Mouse (Mus musculus) MEL-GATA-1-ER (cell line): ENCODE data around the gene Gzmk.

Source experiments
- DNase-seq: peaks from one replicate; pipeline ENCODE4 v3.0.0-alpha.2; 2012; ENCODE audit warnings: low read depth; ENCODE audit errors: extremely low read depth

The Gzmk gene

GRCm38 (mm10) chr13:113203146-113203545 lies 22.6 kb downstream of the Gzmk start:
- no peak for DNase-seq

DNA sequence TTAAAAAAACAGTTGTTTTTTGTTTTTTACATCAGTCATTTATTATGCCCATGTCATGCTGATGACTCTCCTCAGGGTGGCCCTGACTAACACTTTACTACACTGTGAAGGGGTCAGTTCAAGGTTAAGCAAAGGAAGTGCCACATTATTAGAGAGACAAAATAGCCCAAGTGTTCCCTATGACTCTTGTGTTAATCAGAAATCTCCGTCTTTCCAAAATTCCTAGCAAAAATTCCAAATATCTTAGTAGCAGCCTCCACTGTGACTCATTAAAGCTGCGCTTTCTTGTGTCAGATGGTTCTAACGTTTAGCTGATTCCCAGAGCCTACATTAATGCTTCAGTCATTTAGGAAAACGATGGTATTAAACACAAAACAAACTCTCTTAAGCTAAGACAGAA lies 23.5 kb downstream of the Gzmk start:
- DNase-seq = no peak

GRCm38 (mm10) chr13:113201631-113202030 lies 24.1 kb downstream of the Gzmk start:
- DNase-seq = no peak

GRCm38 (mm10) chr13:113200726-113201125 lies 25.0 kb downstream of the Gzmk start:
- DNase-seq = no peak

DNA sequence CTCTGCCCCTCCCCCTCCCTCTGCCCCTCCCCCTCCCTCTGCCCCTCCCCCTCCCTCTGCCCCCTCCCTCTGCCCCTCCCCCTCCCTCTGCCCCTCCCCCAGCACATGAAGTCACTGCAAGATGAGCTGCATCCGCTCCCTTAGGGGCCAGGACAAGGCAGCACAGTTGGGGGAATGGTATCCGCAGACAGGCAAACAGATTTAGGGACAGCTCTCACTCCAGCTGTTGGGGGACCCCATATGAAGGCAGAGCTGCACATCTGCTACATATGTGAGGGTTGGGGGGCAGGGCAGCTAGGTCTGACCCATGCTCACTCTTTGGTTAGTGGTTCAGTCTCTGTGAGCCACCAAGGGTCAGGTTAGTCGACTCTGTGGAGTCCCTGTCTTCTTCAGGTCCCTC lies 26.4 kb downstream of the Gzmk start:
- no peak for DNase-seq

GRCm38 (mm10) chr13:113197872-113198502 lies 27.7 kb downstream of the Gzmk start:
- no peak for DNase-seq

GRCm38 (mm10) chr13:113196808-113197674 lies 28.7 kb downstream of the Gzmk start:
- DNase-seq = no peak

DNA sequence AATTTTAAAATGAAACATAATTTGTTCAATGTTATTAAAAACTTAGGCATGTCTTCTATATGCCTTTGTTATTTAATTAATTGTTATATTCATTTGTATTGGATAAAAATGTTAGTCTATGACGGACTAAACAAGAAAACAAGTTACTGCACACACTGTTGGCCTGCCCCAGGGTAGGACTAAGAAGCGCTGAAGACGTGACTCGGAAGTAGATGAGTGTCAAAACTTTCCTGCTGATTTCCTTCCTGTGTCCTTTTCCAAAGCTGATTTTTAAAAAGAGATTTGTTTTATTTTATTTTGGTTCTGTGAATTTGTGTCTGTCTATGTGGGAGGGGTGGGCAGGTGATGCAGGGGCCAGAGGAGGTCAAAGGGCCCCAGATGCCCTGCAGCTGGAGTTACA lies 42.0 kb downstream of the Gzmk start:
- no peak for DNase-seq

DNA sequence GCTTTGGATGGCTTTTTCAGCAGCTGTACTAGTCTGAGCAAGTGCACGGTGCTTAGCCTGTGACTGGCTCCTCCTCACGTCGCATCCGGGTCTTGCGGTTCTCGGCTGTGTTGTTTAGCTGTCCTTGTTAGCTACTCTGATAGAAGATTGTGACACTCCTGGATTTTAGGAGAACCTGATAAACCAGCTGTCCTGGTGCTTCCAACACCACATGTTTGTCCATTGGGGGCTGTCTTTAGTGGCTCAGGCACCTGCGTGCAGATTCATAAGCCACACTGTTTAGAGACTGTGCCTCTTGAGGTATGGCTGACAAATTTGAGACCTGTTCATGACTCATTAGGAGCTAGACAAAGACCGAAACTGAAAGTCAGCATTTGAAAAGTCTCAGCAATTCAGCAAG lies 42.4 kb downstream of the Gzmk start:
- no peak for DNase-seq

DNA sequence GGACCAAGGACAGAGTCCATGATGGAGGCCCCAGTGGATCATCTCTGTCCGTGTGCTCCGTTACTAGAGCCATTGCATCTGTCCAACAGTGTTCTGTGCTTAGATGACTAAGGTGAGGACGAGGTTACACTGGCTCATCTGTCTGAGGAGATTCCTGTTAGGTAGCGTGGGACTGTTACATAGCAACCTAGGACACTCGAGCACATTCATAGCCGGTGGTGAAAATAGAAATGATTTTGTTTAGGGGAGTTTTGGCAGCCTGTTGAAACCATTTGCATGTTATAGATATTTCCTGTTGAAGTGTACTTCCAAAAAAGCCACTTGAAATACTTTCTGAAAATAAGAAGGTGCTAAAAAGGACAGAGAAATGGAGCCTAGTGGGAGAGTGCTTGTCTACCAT lies 51.5 kb downstream of the Gzmk start:
- DNase-seq = no peak

DNA sequence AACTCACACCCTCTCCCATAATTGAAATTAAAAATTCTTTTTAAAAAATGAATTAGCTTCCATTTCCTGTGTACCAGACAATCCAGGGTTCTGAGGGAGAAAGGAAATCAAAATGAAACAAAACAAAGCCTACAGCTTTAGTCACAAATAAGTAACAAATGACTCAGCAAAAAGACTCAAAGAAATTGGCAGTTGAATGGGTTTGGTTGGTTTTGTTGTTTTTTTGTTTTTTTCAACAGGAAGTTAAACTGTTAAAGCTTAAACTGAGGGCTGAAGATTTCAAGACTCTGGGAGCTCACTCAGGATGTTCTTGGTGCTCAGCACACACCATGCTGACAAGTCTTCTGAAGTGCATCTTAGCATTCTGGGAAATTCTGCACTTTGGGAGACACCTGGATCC lies 55.5 kb downstream of the Gzmk start:
- no peak for DNase-seq

DNA sequence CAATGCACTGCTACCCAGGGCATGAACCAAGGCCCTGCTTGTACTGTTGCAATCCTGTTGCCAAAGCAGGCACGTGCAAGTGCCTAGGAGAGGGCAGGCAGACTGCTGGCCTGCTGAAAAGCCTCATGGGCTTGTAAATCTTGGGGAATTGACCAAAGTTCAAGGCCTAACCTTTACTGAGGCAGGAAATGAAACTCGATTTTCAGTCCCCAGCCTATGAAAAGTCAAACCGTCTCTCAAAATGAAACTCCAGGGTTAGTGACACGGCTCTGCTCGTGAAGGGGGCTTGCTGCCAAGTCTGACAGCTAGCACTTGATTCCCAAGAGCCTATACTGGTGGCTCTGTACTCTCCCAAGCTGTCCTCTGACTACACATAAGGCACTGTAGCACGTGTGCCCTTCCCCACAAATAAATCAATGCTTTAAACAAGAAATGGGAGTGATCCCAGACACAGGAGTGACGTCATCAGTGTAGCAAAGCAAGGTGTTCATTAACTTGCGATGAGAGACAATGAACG lies 57.6 kb downstream of the Gzmk start:
- no peak for DNase-seq

DNA sequence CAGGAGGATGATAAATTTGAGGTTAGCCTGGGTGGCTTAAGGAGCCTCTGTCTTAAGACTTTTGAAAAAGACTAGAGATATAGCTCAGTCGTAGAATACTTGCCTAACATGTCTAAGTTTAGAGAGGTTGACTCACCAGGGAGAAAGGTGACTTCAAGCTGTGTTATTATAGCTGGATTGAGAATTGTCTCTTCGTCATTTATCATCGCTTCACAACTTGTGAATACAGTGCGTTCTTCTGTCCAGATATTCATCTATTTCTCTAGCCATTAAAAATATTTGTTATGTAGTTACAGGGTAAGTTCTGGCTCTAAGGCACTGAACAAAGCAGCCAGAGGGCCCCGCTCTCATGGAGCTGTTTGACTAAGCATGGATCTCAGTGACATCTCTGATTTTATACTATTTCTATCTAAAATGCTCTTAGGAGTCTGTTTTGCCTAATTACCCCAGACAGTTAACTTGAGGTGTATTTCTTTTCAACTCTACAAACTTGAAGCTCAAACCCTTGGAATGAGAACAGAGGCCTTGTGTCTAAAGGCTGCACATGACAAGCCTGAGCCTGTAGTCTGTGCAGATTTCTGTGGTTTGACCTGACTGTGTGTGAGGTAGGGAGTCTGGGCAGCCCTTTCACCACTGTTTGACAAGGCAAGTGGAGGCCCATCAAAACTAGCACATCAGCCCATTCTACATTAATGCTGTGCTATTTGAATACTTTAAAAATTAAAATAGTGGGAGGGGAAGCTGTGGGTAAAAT lies 61.3 kb downstream of the Gzmk start:
- DNase-seq = no peak

- DNase-seq = no peak
Measured at GRCm38 (mm10) chr13:113151556-113151955, 74.2 kb downstream of the Gzmk start.

GRCm38 (mm10) chr13:113139597-113139996 lies 86.1 kb downstream of the Gzmk start:
- no peak for DNase-seq

DNA sequence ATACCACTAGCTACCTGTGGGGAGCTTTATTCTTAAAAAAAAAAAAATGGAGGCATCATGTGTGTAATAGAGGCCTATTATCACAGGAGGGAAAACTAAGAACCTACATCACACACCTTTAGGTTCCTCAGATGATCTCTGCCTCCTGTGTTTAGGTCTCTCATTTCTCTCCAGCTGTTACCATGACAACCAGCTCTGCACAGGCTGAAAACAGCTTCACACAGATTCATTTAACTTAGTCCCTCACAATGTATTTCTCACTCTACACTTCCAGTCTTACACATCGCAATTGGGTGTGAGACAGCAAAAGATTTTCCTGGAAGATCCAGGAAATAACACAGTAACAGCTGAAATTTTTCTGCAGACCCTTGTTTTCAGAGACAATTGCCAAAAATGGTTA lies 95.7 kb downstream of the Gzmk start:
- DNase-seq = no peak
